Mouse (Mus musculus): ENCODE data around the gene Emb. TPM values are rescaled to one million over a fixed set of nuclear protein-coding genes. Genes with fewer than 3 reads are reported as not detected.

Gene Emb
- total RNA-seq, 2 experiments from 2014 or later, result 61.7 to 62.8 TPM

GRCm38 (mm10) chr13:117289494-117290270, 81.3 kb downstream of the Emb start:
- no peak for ATAC-seq (replicated peaks; ENCODE audit: low FRiP score, poor library complexity, severe bottlenecking)

- ATAC-seq (replicated peaks; ENCODE audit: low FRiP score, poor library complexity, severe bottlenecking), result no peak
Measured at GRCm38 (mm10) chr13:117311446-117312225, 103.3 kb downstream of the Emb start.

Other genes starting within 250 kb of the Emb start
- 15.7 and 16.9 TPM in 2 replicates for gene Parp8, start 183.0 kb upstream of the Emb start, total RNA-seq (2015; ENCODE audit: low replicate concordance)
- 14.5 and 14.7 TPM in 2 replicates for gene Parp8, start 183.0 kb upstream of the Emb start, total RNA-seq (2017; ENCODE audit: low replicate concordance)
- gene Gm17509, start 12.5 kb downstream of the Emb start, total RNA-seq (2015; ENCODE audit: low replicate concordance), result not detected in 2 replicates
- gene Gm17509, start 12.5 kb downstream of the Emb start, total RNA-seq (2017; ENCODE audit: low replicate concordance), result not detected in 2 replicates

All from erythroblast, adult 5-6 weeks (primary cell).